Mouse (Mus musculus) lung, postnatal 14 days (tissue): ENCODE results near the gene Rnf31.

Experiments
- DNase-seq: peaks from one replicate; pipeline ENCODE4 v3.0.0; 2021

Gene Rnf31

DNA sequence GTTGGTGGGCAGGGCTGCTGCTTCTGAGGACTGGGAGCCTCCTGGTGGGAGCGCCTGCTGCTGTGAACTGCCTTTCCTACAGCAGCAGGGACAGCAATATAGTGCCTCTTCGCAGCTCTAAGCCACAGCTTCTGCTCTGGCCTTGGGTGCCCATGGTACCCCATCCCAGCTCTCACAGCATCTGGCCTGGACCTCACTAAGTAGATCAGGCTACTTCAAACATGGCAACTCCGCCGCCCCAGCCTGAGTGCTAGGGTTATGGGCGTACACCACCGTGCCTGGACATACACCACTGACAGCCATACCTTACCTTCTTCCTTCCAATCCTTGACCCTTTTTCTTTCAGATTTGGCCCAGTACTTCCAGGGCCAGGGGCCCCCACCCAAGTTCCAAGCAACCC, 16.8 kb downstream of the Rnf31 start:
- no peak for DNase-seq

DNA sequence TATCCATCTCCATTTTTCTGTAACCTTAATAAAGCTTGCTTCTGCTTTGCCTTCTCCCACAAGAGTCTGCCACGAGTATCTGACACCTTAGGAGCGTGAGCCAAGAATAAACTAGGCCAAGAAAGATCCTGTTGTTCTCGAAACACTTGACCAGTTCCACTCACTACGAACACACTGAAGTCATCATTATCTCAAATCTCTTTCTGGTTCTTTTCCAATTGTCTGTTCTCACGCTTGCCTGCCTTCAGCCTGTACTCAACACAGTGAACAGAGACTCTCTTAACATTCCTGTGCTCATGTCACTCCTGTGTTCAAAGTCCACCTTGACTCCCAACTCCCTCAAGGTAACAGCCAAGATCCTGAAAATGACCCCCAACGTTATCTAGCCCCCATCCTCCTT, 21.8 kb downstream of the Rnf31 start:
- no peak for DNase-seq

DNA sequence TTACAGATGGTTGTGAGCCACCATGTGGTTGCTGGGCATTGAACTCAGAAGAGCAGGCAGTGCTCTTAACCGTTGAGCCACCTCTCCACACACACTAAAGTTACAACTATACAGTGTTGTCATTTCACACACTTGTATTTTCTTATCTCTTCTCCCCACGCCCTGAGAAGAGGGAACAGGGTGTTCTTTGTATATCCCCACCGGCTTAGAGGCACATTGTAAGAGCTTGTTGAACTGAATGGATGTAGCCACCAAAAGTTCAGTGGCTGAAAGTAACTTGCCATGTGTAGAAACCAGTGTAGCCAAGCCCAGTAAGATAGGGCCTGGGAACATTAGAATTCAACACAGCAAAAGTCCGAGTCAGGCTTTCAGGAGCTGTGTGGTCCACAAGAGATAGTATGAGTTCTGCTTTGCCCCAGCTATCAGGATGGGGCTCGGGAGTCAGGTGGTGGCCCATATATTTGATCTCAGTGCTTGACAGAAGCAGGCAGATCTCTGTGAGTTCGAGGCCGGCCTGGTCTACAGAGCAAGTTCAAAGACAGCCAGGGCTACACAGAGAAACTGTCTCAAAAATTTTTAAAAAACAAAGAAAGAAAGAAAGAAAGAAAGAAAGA, 23.2 kb downstream of the Rnf31 start:
- DNase-seq: no peak

DNA sequence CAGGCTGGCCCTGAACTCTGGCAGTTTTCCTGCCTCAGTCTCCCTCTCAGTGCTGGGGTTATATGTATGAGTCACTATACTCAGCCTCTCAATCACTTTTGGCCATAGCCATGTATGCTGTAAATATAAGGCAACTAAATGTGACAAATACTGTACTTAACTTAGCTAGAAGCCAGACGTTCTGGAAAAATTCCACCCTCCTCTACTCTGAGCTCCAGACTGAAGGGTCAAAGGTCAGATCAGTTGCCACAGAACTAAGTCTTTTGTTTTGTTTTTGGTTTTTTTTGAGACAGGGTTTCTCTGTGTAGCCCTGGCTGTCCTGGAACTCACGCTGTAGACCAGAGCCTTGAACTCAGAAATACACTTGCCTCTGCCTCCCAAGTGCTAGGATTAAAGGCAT, 24.4 kb downstream of the Rnf31 start:
- no peak for DNase-seq

DNA sequence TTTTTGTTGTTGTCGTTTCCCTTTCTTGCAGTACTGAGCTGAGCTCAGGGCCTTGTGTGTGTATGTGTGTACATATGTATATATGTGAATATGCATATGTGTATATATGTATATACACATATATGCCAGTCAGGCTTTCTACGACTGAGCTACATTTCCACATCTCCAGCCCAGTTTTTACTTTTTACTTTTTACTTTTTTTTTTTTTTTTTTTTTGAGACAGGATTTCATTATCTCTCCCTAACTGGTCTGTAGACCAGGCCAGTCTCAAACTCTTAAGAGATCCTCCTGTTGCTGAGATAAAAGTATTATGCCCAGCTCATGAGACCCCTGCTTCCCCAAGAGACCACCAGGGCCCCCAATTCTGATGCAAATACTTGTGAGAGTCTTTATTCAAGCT, 25.3 kb downstream of the Rnf31 start:
- DNase-seq: no peak

DNA sequence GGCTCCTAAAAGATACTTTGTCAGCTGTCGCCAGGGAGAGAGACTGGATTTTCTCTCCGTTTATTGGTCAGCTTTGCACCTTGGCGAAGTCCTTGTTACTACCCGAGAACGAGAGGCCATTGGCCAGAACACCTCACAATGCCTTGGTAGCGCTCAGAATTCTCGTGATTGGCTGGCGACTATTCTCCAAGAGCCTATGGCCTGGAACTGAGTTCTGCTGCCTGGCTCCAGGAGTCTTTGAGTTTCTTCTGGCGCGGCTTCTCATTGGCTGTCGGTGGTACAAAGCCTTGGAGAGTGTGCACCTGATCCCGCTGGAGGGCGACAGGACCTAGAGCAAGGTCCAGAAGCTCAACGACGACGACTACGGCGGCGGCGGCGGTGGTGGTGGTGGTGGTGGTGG, 26.3 kb downstream of the Rnf31 start, which contains the start of gene Rec8:
Rec8 (plus strand) TSS at position 216 of the 400 bp plus-strand sequence.
- peak; percentile 35 for DNase-seq

DNA sequence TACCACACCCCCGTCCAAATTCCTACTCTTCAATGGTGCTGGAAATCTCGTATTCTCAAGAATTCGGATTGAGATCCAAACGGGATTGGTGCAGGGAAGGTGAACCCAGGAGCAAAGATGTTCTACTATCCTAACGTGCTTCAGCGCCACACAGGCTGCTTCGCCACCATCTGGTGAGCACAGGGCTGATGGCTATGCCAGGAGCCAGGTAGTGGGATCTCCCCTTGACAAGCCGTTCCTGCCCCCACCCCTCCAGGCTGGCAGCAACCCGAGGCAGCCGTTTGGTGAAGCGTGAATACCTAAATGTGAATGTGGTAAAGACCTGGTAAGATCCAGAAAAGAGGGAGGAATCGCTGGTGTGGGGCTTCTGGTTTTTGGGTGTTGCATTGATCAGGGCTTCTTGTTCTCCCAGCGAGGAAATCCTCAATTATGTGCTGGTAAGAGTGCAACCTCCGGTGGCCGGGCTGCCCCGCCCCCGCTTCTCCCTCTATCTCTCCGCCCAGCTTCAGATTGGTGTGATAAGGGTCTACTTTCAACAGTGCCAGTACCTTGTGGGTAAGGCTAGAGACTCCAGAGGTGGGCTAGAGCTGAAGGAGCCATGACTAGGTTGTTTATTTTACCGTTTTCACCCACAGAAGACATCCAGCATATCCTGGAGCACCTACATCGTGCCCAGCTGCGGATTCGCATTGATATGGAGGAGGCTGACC, 27.1 kb downstream of the Rnf31 start:
- DNase-seq: no peak

DNA sequence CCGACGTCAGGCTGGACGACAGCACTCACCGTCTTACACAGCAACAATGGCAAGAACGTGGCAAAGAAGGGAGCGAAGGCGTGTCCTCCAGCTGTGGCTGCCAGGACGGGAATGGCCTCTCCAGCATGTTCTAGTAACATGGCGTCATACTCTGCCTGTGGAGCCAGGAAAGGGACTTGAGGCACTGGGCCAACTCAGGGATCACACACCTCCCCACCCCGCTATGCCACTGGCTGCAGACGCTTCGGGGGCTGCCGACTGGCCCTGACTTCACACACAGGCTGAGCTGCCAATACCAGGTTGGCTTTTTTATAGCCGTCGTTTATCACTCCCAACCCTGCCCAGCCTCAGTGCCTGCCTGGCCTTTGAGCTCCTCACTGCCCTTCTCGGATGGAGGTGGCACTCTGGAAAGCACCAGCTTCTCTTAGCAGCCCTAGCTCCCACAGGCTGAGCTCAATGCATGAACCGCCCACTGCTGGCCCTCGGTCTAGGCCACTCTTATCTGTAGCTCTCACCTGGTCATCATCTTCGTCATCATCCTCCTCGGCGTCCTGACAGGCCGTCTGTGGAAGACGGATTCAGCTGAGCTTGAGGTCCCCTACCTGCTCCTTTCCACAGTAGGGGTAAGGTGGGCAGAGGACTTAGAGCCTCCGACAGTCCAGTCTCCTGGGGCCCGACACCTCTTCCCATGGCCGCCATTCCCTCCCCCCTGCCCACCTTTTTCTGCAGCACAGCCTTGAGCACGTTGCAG, 36.7 kb downstream of the Rnf31 start:
- no peak for DNase-seq

DNA sequence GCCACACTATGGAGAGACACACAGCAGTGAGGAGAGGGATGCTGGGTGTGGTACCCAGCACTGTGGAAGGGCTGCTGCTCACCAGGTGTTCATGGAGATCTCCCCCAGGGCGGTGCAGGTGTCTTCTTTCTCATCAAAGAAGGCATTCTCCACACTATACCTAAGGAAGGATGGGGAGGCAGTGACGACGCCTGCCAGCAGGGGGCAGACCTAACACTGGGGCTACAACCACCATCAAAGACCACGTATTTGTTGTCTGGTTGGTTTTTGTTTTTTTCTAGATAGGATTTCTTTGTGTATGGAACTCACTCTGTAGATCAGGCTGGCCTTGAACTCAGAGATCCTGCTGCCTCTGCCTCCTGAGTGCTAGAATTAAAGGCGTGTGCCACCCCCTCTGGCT, 37.8 kb downstream of the Rnf31 start:
- peak; percentile 73 for DNase-seq

DNA sequence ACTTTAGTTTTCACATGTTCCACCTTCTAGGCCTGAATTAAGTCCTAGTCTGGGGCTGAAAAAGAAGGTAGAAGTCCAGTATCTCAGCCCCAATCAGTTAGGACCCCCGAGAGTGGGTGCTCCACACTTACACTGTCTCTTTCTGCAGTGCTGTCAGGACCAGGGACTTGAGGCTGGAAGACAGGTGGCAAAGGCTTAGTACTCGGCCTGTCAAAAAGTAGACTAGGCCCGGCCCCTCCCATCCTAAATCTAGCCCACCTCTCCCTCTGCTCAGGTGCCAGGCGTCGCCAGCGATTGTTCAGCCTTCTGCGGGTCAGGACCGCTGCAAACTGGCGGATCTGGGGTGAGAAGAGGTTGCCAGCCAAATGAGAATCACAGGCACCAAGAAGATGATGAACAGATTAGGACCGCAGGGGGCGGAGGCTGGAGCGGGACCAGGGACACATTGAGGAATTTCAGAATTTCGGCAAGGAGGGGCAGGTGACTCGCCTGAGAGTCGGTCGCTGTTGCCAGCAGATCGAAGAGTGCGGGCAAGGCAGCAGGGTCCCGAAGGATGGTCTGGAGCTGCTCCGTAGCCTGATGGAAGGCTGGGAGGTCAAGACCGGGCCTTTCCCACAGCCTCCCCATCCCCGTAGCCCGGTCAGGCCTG, 43.5 kb downstream of the Rnf31 start:
- DNase-seq: peak; percentile 24

DNA sequence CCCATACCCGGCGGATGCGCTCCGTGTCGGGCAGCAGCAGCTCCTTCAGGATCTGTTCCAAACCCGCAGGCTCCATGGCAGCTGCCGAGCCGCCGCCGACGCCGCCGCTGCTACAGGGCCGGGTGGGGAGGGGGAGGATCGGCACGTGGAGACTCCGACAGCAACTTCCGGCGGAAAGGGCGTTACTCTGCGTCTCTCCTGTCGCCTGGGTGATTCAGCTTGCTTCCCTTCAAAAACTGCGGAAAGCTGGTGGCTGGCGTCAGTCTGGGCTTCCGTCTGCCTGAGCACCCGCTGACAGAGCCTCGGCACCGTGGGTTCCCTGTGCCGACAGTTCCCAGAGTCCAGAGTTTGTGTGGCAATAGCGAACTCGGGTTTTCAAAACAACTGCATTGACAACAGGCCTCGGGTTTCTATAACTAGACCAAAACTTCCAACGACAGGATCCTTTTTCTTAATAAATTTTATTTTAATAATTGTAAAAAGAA, 44.1 kb downstream of the Rnf31 start, which contains the start of gene Ipo4:
Ipo4 (minus strand) TSS at position 435 of the 485 bp plus-strand sequence.
- peak; percentile 90 for DNase-seq

DNA sequence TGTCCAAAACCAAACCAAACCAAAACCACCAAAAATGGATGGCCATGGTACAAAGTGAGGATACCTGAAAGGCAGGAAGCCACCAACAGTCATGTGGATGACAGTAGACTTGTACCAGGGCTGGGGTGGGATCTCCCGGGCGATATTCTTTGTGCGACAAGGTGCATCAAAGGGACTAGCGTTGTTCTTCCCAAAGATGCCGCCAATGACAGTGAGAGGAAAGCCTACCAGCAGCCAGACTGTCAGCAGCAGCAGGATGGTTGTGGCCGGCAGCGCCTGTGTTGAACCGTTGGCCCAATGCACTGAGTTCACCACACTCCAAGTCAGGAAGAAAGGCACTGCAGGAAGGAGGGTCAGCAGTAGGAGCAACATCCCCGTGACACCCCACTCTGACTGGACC, 46.3 kb downstream of the Rnf31 start, which contains the start of gene Gm49378:
Gm49378 (minus strand) TSS at position 101 of the 400 bp plus-strand sequence.
- DNase-seq: no peak

DNA sequence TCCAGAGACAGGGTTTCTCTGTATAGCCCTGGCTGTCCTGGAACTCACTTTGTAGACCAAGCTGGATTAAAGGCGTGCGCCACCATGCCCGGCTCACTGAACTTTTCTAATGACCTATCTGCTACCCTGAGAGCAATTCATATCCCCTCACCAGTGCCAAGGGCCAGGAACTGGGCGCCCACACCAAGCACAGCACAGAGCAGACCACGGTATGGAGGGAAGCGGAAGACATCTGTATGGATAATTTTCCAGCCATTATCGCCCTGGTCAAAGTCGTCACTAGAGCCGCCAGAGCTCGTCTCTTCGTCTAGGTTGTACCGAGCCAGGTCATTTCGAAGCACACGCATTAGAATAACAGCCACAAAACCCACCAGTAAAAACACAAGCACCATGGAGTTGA, 49.3 kb downstream of the Rnf31 start:
- no peak for DNase-seq

DNA sequence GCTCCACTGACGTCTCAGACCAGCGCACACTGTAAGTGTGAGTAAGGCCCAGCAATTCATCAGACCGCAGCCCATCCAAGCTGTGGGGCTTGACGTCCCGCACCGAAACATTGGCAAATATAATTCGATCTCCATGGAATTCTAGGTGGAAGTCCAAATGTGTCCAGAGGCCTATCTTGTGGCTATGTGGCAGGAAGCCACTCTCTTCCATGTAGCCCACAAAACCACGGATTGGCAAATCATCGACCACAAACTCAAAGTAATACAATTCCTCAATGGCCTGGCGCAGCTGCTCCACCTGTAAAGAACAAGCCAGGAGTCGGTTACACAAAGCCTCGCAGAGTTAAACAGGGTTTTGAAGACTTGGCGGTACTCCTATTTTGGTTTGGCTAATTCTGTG, 49.8 kb downstream of the Rnf31 start:
- DNase-seq: no peak

DNA sequence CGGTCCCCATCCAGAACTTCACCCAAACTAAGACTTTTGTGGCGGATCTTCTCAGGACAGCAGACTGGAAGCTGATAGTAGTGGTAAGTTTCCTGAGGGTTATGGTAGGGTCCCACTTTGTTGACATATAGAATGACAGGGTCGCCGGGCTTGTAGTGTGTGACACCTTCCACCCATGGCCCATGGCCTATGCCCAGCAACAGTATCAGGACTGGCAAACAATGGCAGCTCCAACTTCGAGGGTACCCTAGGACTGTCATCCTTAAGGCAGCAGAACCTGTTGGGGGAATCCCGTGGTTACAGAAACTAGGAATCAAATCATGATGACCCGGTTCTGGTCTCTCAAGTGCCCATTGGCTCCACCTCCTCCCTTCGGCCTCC, 51.2 kb downstream of the Rnf31 start:
- no peak for DNase-seq

DNA sequence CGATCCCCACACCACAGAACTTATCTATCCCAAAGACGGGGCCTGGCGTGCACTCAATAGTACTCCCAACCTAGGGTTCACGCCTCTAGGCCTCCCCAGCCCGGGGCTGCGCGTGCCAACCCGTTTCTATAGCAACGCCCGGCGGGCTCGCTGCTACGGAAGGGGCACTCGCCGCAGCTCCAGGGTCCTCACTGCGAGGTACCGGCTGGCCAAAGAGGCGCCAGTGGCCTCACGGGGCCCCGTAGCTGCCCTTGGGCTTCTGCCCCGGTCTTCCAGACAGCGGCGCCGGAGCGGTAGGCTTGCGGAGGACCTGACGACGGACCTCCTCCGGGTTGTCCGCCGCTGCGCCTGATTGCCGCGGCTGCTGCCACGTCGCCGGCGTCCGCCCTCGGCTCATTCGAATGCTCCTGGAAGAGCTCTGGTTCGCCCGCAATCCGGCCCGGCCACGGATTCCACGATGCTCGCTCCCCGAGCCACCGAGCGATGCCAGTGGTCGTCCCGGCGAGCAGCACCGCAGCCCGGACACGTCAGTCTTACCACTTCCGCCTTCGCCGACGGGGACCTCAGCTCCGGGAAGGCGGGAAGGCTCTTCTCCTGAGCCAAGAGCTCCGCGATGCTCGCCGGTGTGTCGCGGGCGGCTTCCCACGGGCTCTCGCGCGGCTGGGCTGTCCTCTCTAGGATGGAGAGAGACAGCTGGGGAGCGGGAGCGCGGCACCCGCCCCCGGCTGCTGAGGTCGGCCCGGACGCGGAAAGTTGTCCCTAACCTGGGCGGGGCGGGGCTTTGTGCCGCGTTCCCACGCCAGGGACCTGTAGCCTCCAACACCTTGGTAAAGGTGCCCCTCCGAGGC, 51.8 kb downstream of the Rnf31 start, which contains the start of gene Tm9sf1:
Tm9sf1 (minus strand) TSS at position 747 of the 848 bp plus-strand sequence.
- peak; percentile 80 for DNase-seq

DNA sequence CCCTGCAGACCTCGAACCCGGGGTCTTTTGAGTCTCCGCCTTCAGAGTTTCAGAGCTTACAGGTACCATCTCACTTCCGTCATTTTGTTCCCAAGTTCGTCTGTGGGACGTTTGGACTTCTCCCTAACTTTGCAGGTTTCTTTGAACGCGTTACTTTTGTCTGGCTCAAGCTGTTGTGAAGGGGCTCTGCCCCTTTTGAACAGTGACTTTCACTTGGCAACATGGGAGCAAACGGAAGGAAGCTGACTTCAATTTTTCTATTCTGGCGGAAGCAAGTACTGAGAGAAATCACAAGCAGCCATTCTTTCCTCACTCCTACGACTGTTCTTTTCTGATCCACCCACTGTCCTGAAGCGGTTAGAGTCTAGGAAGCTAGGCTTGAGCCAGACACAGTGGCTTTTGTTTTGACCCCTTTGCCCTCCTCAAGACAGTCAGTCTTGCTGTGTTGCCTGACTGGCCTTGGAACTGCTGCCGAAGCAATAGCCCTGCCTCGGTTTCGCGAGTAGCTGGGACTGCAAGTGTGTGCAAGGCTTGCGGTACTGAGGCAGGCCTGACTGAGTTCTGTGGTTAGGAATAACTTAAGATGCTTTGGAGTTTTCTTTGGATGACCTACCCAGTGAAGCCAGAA, 52.9 kb downstream of the Rnf31 start:
- no peak for DNase-seq

DNA sequence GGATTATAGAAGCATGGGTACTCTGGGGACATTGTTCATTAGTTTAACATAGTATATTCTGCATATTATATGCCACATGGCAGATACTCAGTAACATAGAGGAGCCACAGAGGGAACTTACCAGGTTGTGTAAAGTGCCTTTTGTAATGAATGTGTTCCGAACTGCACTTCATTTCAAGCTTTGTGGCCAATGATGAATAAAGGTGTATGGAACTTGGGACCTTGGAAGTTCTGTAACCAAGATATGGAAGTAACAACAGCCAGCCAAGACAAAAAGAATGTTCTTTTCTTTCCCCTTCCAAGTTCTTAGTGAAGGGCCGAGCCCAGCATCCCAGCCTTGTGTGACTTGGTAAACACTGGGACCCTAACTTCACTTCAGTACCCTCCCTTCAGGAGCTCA, 58.4 kb downstream of the Rnf31 start, which contains the start of gene Tssk4:
Tssk4 (plus strand) TSS at position 301 of the 400 bp plus-strand sequence.
- DNase-seq: no peak

DNA sequence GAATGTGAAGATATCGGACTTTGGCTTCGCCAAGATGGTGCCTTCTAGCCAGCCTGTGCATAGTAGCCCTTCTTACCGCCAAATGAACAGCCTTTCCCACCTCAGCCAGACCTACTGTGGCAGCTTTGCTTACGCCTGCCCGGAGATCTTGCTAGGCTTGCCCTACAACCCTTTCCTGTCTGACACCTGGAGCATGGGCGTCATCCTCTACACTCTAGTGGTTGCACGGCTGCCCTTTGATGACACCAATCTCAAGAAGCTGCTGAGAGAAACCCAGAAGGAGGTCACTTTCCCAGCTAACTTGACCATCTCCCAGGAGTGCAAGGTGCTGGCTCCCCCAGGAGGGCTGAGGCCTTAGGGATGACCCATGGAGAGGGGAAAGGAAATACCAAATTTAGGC, 60.0 kb downstream of the Rnf31 start:
- DNase-seq: no peak
